ENCODE assay signal across 8 mouse cellular contexts in the genomic region with DNA sequence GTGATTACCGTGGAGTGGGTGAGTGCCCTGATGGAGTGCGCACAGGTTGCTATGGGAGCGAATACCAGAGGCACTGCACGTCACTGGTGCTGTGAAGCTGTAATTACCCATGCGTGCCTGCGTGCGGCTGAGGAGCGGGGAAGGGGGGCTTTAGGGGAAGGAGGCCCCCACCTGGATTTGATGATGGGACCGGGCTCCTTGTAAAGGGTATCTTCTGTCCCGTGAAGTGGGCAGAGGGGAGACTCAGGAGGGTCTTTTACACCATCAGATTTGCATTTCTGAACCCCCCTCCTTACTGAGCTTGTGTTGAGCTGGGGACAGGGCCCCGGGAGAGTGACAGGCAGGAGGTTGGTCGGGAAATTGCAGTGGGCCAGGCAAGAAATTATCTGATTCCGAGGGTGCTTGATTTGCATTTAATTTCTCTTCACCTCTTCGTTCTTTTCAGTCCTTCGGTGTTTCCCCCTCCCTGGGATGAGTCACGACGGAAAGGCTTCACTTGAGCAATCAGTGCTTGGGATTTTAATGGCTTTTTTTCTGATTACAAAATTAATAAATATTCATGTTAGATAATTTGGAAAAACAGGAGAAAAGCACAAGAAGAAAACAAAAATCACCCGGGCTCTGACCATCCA. TPM values are rescaled to one million over a fixed set of nuclear protein-coding genes. Genes with fewer than 3 reads are reported as not detected.
A peak's percentile ranks its signal among the peaks of the same experiment; 100 is the strongest.
DNase-seq lines count a peak whose midpoint lies in the region; ATAC-seq lines count a peak whose summit lies in the region.

No protein-coding gene starts in this region.

- no peaks in the 10 kb centered on the region for H3K27me3 ChIP-seq in kidney, embryonic 16.5 days (ENCODE audit: insufficient read depth, low read length)
- no peaks in the 10 kb centered on the region for H3K27me3 ChIP-seq in hindbrain, embryonic 12.5 days

- H3K9me3 ChIP-seq in kidney, embryonic 16.5 days (ENCODE audit: low read length) = no peaks in the 10 kb centered on the region
- H3K9me3 ChIP-seq in hindbrain, embryonic 12.5 days (replicated peaks) = no peaks in the 10 kb centered on the region

- no peaks in the 10 kb centered on the region for H3K36me3 ChIP-seq in kidney, embryonic 16.5 days (ENCODE audit: insufficient read depth, low read length)
- H3K36me3 ChIP-seq in hindbrain, embryonic 12.5 days = no peaks in the 10 kb centered on the region

- peak overlapping the region; percentile 69 for H3K27ac ChIP-seq in kidney, embryonic 16.5 days (ENCODE audit: low read length)
- peak overlapping the region; percentile 87 for H3K27ac ChIP-seq in hindbrain, embryonic 12.5 days

- ATAC-seq in kidney, embryonic 16.5 days (ENCODE audit: low FRiP score, low TSS enrichment) = peak; percentile 72
- peak; percentile 90 for ATAC-seq in hindbrain, embryonic 12.5 days (ENCODE audit: low FRiP score)
- no peak for ATAC-seq in megakaryocyte progenitor cell, adult 5-6 weeks (replicated peaks; ENCODE audit: poor library complexity)

- DNase-seq in kidney, adult 9 months = no peak
- DNase-seq in embryo, embryonic 9.5 days (ENCODE audit: extremely low spot score) = peak; percentile 77
- peak; percentile 50 to 63 for DNase-seq in left cerebral cortex, postnatal 36 days (ENCODE audit: low spot score in 2 of 2)
- DNase-seq in retina, postnatal 7 days (ENCODE audit: low read depth, low spot score) = peak; percentile 20
- DNase-seq in spleen, postnatal 36 days (ENCODE audit: low spot score in 2 of 2) = no peak

- peak overlapping the region; percentile 26 for H3K4me3 ChIP-seq in kidney, embryonic 16.5 days (ENCODE audit: low read length)
- peak overlapping the region; percentile 13 for H3K4me3 ChIP-seq in hindbrain, embryonic 12.5 days

- intact Hi-C loops in left cerebral cortex, postnatal 36 days (cut with DNase I) = loop anchor here (1.0 kb wide), 2 partner anchors 46 to 67 kb away; no protein-coding TSS in a partner anchor

- H3K9ac ChIP-seq in kidney, embryonic 16.5 days (replicated peaks; ENCODE audit: low read length) = peak overlapping the region; percentile 60
- peak overlapping the region; percentile 41; the same call in 1 of the 2 replicates for H3K9ac ChIP-seq in hindbrain, embryonic 12.5 days

- peaks cover 37% of the 10 kb centered on the region for H3K4me1 ChIP-seq in kidney, embryonic 16.5 days (ENCODE audit: insufficient read depth, low read length)
- peaks cover 40% of the 10 kb centered on the region for H3K4me1 ChIP-seq in hindbrain, embryonic 12.5 days

- 15% methylated on average over 18 of the region's 18 CpGs for WGBS in kidney, embryonic 16.5 days
- WGBS in hindbrain, embryonic 12.5 days = 2% methylated on average over 18 of the region's 18 CpGs

- peak overlapping the region; percentile 52 for H3K4me2 ChIP-seq in kidney, embryonic 16.5 days (replicated peaks; ENCODE audit: low read depth, low read length)
- H3K4me2 ChIP-seq in hindbrain, embryonic 12.5 days (replicated peaks) = peak overlapping the region; percentile 50

RNA-seq across cellular contexts. Expression of a gene that starts 7.3 kb away (rescaled TPM):
- polyA plus RNA-seq in kidney, embryonic 16.5 days (2015; fragmentation: Nextera tagmentation; extraction: Ambion mirVana) = 0.64 and 0.66 TPM in 2 replicates
- polyA plus RNA-seq in hindbrain, embryonic 12.5 days (2016; fragmentation: Nextera tagmentation; extraction: Ambion mirVana) = 0.10 TPM in 1 of 2 replicates, not detected in the other
- not detected for total RNA-seq in left cerebral cortex, postnatal 36 days (2021)
- not detected in 2 replicates for total RNA-seq in megakaryocyte progenitor cell, adult 5-6 weeks (2015)
- total RNA-seq in megakaryocyte progenitor cell, adult 5-6 weeks (2017) = not detected in 2 replicates

RNA-seq across cellular contexts. Expression of a gene that starts 20.9 kb away (rescaled TPM):
- polyA plus RNA-seq in kidney, embryonic 16.5 days (2015; fragmentation: Nextera tagmentation; extraction: Ambion mirVana) = 1.8 and 2.4 TPM in 2 replicates
- 0.30 and 0.34 TPM in 2 replicates for polyA plus RNA-seq in hindbrain, embryonic 12.5 days (2016; fragmentation: Nextera tagmentation; extraction: Ambion mirVana)
- not detected for total RNA-seq in left cerebral cortex, postnatal 36 days (2021)
- not detected in 2 replicates for total RNA-seq in megakaryocyte progenitor cell, adult 5-6 weeks (2015)
- not detected in 2 replicates for total RNA-seq in megakaryocyte progenitor cell, adult 5-6 weeks (2017)

RNA-seq across cellular contexts. Expression of a gene that starts 49.9 kb away (rescaled TPM):
- 0.12 and 0.14 TPM in 2 replicates for polyA plus RNA-seq in kidney, embryonic 16.5 days (2015; fragmentation: Nextera tagmentation; extraction: Ambion mirVana)
- polyA plus RNA-seq in hindbrain, embryonic 12.5 days (2016; fragmentation: Nextera tagmentation; extraction: Ambion mirVana) = 1.7 and 1.9 TPM in 2 replicates
- total RNA-seq in left cerebral cortex, postnatal 36 days (2021) = under 1 TPM; 0.18 to 0.25 TPM
- total RNA-seq in megakaryocyte progenitor cell, adult 5-6 weeks (2015) = not detected in 2 replicates
- not detected in 2 replicates for total RNA-seq in megakaryocyte progenitor cell, adult 5-6 weeks (2017)

Comparison
In these comparisons a context has a peak if more than half of its experiments do, and no peak if none do; other contexts are left out.
1. DNase-seq: peak in embryo, embryonic 9.5 days (single experiment), left cerebral cortex, postnatal 36 days (2 of 2) and retina, postnatal 7 days (single experiment); none in kidney, adult 9 months (single experiment) and spleen, postnatal 36 days (0 of 2).